Mouse (Mus musculus): ENCODE results near the gene Ccnd3. TPM values are rescaled to one million over a fixed set of nuclear protein-coding genes. Genes with fewer than 3 reads are reported as not detected.
"Not testable (repeated sequence)": the region's sequence is repeated elsewhere in the genome, so short reads cannot be mapped to it uniquely, and the experiment has no call there.

Ccnd3 gene
- polyA plus RNA-seq, 1 experiment from 2014 or later = 260 TPM

- Histone ChIP-seq H3K27ac (ENCODE audit: low read depth, low read length) (no peak overlapping the region), H3K36me3 (ENCODE audit: control insufficient read depth, insufficient read depth, low read length) (no peaks in the 10 kb centered on the region), H3K9ac (ENCODE audit: low read length) (no peak overlapping the region), H3K4me3 (ENCODE audit: low read depth, low read length) (no peak overlapping the region), H3K4me1 (ENCODE audit: control insufficient read depth, insufficient read depth, low read length) (peaks cover 4% of the 10 kb centered on the region; the same call in 1 of the 2 replicates), H3K4me2 (ENCODE audit: low read depth) (no peak overlapping the region), H3K9me3 (ENCODE audit: control insufficient read depth, low read length) (no peaks in the 10 kb centered on the region), H3K27me3 (ENCODE audit: control insufficient read depth, insufficient read depth, low read length) (no peaks in the 10 kb centered on the region)
- no peak for DNase-seq (ENCODE audit: low spot score)
- WGBS = 11% methylated on average over 3 of the region's 3 CpGs
- ATAC-seq (ENCODE audit: insufficient read depth, low FRiP score, low TSS enrichment) = no peak
Measured at GRCm38 (mm10) chr17:47484993-47485392, 19.9 kb upstream of the Ccnd3 start.

DNA sequence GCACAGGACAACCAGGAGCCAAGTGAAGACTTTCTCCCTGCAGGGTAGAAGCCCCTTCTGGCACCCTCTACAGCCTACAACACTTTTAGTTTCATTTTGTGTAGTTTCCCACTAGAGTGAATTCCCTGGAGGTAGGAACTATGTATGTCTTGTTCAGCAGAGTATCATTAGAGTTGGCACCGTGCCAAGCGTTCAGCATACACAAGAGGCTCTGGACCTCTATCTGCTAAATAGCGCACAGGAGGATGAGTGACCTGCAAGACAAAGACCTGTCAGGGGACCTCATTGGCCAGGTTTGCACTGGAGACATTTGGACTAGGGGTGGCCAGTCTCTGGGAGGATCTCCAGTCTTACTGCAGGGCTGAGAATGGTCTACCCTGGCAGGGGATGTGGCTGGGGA, 19.1 kb upstream of the Ccnd3 start:
- ATAC-seq (ENCODE audit: insufficient read depth, low FRiP score, low TSS enrichment) = no peak
- DNase-seq (ENCODE audit: low spot score) = no peak
- no peaks in the 10 kb centered on the region for H3K9me3 ChIP-seq (ENCODE audit: control insufficient read depth, low read length)
- H3K4me1 ChIP-seq (ENCODE audit: control insufficient read depth, insufficient read depth, low read length) = peaks cover 4% of the 10 kb centered on the region; the same call in 1 of the 2 replicates
- H3K4me2 ChIP-seq (ENCODE audit: low read depth) = no peak overlapping the region
- no peaks in the 10 kb centered on the region for H3K36me3 ChIP-seq (ENCODE audit: control insufficient read depth, insufficient read depth, low read length)
- H3K4me3 ChIP-seq (ENCODE audit: low read depth, low read length) = no peak overlapping the region
- H3K27me3 ChIP-seq (ENCODE audit: control insufficient read depth, insufficient read depth, low read length) = no peaks in the 10 kb centered on the region
- H3K27ac ChIP-seq (ENCODE audit: low read depth, low read length) = no peak overlapping the region
- H3K9ac ChIP-seq (ENCODE audit: low read length) = no peak overlapping the region
- WGBS = 92% methylated on average over 3 of the region's 3 CpGs

- no peak overlapping the region for H3K4me3 ChIP-seq (ENCODE audit: low read depth, low read length)
- 92% methylated on average over 9 of the region's 9 CpGs for WGBS
- H3K27me3 ChIP-seq (ENCODE audit: control insufficient read depth, insufficient read depth, low read length) = no peaks in the 10 kb centered on the region
- ATAC-seq (ENCODE audit: insufficient read depth, low FRiP score, low TSS enrichment) = no peak
- no peak for DNase-seq (ENCODE audit: low spot score)
- H3K9me3 ChIP-seq (ENCODE audit: control insufficient read depth, low read length) = no peaks in the 10 kb centered on the region
- H3K9ac ChIP-seq (ENCODE audit: low read length) = no peak overlapping the region
- H3K27ac ChIP-seq (ENCODE audit: low read depth, low read length) = no peak overlapping the region
- H3K36me3 ChIP-seq (ENCODE audit: control insufficient read depth, insufficient read depth, low read length) = peaks cover 13% of the 10 kb centered on the region
- no peaks in the 10 kb centered on the region for H3K4me1 ChIP-seq (ENCODE audit: control insufficient read depth, insufficient read depth, low read length)
- no peak overlapping the region for H3K4me2 ChIP-seq (ENCODE audit: low read depth)
Measured at GRCm38 (mm10) chr17:47490791-47491190, 14.1 kb upstream of the Ccnd3 start.

GRCm38 (mm10) chr17:47492731-47493130, 12.1 kb upstream of the Ccnd3 start:
- Histone ChIP-seq H3K27me3 (ENCODE audit: control insufficient read depth, insufficient read depth, low read length) (no peaks in the 10 kb centered on the region), H3K27ac (ENCODE audit: low read depth, low read length) (no peak overlapping the region), H3K9ac (ENCODE audit: low read length) (no peak overlapping the region), H3K9me3 (ENCODE audit: control insufficient read depth, low read length) (no peaks in the 10 kb centered on the region), H3K36me3 (ENCODE audit: control insufficient read depth, insufficient read depth, low read length) (peaks cover 21% of the 10 kb centered on the region), H3K4me1 (ENCODE audit: control insufficient read depth, insufficient read depth, low read length) (no peaks in the 10 kb centered on the region), H3K4me2 (ENCODE audit: low read depth) (no peak overlapping the region), H3K4me3 (ENCODE audit: low read depth, low read length) (no peak overlapping the region)
- WGBS = 84% methylated on average over 6 of the region's 6 CpGs
- DNase-seq (ENCODE audit: low spot score) (no peak), ATAC-seq (ENCODE audit: insufficient read depth, low FRiP score, low TSS enrichment) (no peak)

GRCm38 (mm10) chr17:47493653-47494052, 11.2 kb upstream of the Ccnd3 start:
- no peak for DNase-seq (ENCODE audit: low spot score)

DNA sequence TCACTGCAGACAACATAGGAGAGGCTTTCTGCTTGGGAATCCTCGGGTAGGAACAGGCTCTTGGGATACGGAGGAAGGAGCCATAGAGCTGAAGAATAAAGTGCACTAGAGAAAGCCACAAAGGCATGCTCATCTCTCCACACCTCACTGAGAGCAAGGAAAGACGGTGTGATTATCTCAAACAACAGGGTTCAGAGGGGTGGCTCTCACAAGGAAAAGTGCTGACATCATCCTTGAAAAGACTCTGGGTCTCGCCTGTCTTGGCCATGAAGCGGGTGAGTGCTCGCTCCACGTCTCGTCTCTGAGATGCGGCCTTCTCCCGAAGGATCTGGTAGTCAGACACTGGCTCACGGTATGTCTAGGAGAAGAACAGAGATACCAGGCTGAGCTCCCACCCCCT, 10.7 kb upstream of the Ccnd3 start:
- no peak overlapping the region for H3K9ac ChIP-seq (ENCODE audit: low read length)
- H3K9me3 ChIP-seq (ENCODE audit: control insufficient read depth, low read length) = no peaks in the 10 kb centered on the region
- DNase-seq (ENCODE audit: low spot score) (no peak), ATAC-seq (ENCODE audit: insufficient read depth, low FRiP score, low TSS enrichment) (no peak)
- no peak overlapping the region for H3K4me3 ChIP-seq (ENCODE audit: low read depth, low read length)
- H3K4me1 ChIP-seq (ENCODE audit: control insufficient read depth, insufficient read depth, low read length) = no peaks in the 10 kb centered on the region
- 89% methylated on average over 11 of the region's 11 CpGs for WGBS
- peaks cover 21% of the 10 kb centered on the region for H3K36me3 ChIP-seq (ENCODE audit: control insufficient read depth, insufficient read depth, low read length)
- H3K4me2 ChIP-seq (ENCODE audit: low read depth) = no peak overlapping the region
- H3K27ac ChIP-seq (ENCODE audit: low read depth, low read length) = no peak overlapping the region
- H3K27me3 ChIP-seq (ENCODE audit: control insufficient read depth, insufficient read depth, low read length) = no peaks in the 10 kb centered on the region

More at GRCm38 (mm10) chr17:47493653-47494052, 11.2 kb upstream of the Ccnd3 start:
- no peak overlapping the region for H3K4me2 ChIP-seq (ENCODE audit: low read depth)
- H3K36me3 ChIP-seq (ENCODE audit: control insufficient read depth, insufficient read depth, low read length) = peaks cover 21% of the 10 kb centered on the region
- H3K27ac ChIP-seq (ENCODE audit: low read depth, low read length) = no peak overlapping the region
- H3K4me3 ChIP-seq (ENCODE audit: low read depth, low read length) = no peak overlapping the region
- H3K9me3 ChIP-seq (ENCODE audit: control insufficient read depth, low read length) = no peaks in the 10 kb centered on the region
- no peak for ATAC-seq (ENCODE audit: insufficient read depth, low FRiP score, low TSS enrichment)
- no peaks in the 10 kb centered on the region for H3K27me3 ChIP-seq (ENCODE audit: control insufficient read depth, insufficient read depth, low read length)
- H3K9ac ChIP-seq (ENCODE audit: low read length) = no peak overlapping the region
- WGBS = 93% methylated on average over 6 of the region's 6 CpGs
- no peaks in the 10 kb centered on the region for H3K4me1 ChIP-seq (ENCODE audit: control insufficient read depth, insufficient read depth, low read length)

GRCm38 (mm10) chr17:47501531-47501930, 3.3 kb upstream of the Ccnd3 start:
- no peak overlapping the region for H3K27ac ChIP-seq (ENCODE audit: low read depth, low read length)
- H3K36me3 ChIP-seq (ENCODE audit: control insufficient read depth, insufficient read depth, low read length) = peaks cover 6% of the 10 kb centered on the region; the same call in 1 of the 2 replicates
- WGBS = 11% methylated on average over 11 of the region's 11 CpGs
- H3K9ac ChIP-seq (ENCODE audit: low read length) = peak overlapping the region; percentile 71
- DNase-seq (ENCODE audit: low spot score) = no peak
- no peaks in the 10 kb centered on the region for H3K27me3 ChIP-seq (ENCODE audit: control insufficient read depth, insufficient read depth, low read length)
- H3K4me3 ChIP-seq (ENCODE audit: low read depth, low read length) = peak overlapping the region; percentile 55
- H3K4me2 ChIP-seq (ENCODE audit: low read depth) = peak overlapping the region; percentile 64
- peaks cover 7% of the 10 kb centered on the region for H3K4me1 ChIP-seq (ENCODE audit: control insufficient read depth, insufficient read depth, low read length)
- 0 out of 2 replicates have a peak, but pooled peaks have one; percentile 3 for ATAC-seq (ENCODE audit: insufficient read depth, low FRiP score, low TSS enrichment)
- no peaks in the 10 kb centered on the region for H3K9me3 ChIP-seq (ENCODE audit: control insufficient read depth, low read length)

DNA sequence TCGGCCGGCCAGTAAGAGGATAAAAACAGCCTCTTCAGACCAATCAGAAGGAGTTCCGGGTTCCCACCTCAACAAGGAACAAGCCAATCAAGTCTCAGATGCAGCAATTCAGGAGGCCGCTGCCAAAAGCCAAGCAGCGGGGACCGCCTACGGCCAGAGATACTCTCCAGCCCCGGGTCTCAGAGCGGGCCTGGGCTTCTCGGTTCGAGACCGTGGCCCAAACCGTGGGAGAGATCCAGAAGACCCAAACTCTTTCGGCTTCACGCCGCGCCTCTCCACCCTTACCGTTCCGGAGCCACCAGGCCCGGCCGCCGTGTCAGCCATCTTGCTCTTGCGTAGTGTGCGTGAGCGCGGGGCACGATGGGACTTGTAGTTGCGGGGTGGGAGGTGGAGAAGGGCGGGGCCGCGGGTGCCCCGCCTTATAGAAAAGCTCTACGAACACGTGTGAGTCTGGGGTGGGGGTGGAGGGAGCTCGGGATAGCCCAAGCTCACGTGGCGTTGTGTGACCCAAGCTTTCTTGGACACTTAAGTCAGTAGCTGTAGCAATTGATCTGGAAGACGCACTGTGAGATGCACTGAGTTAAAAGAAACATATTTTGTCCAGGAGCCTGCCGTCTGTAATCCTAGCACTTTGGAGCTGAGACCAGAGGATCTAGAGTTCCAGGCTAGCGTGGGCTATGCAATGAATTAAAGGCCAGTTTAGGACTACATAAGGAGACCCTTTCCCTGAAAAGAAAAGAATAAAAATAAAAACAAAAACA, 2.7 kb upstream of the Ccnd3 start, which contains the start of gene Taf8:
Taf8 (minus strand) TSS at position 347 of the 761 bp plus-strand sequence.
- ATAC-seq (ENCODE audit: insufficient read depth, low FRiP score, low TSS enrichment) = peak; percentile 95
- 3% methylated on average over 40 of the region's 40 CpGs for WGBS
- peaks cover 2% of the 10 kb centered on the region; the same call in 1 of the 2 replicates for H3K36me3 ChIP-seq (ENCODE audit: control insufficient read depth, insufficient read depth, low read length)
- H3K4me2 ChIP-seq (ENCODE audit: low read depth) = peak within 1 kb of the TSS; percentile 64
- no peaks in the 10 kb centered on the region for H3K9me3 ChIP-seq (ENCODE audit: control insufficient read depth, low read length)
- H3K27ac ChIP-seq (ENCODE audit: low read depth, low read length) = no peak within 1 kb of the TSS; the same call in 1 of the 2 replicates
- no peaks in the 10 kb centered on the region for H3K27me3 ChIP-seq (ENCODE audit: control insufficient read depth, insufficient read depth, low read length)
- H3K4me3 ChIP-seq (ENCODE audit: low read depth, low read length) = peak within 1 kb of the TSS; percentile 55
- peaks cover 7% of the 10 kb centered on the region for H3K4me1 ChIP-seq (ENCODE audit: control insufficient read depth, insufficient read depth, low read length)
- H3K9ac ChIP-seq (ENCODE audit: low read length) = peak within 1 kb of the TSS; percentile 71
- DNase-seq (ENCODE audit: low spot score) = peak; percentile 95

DNA sequence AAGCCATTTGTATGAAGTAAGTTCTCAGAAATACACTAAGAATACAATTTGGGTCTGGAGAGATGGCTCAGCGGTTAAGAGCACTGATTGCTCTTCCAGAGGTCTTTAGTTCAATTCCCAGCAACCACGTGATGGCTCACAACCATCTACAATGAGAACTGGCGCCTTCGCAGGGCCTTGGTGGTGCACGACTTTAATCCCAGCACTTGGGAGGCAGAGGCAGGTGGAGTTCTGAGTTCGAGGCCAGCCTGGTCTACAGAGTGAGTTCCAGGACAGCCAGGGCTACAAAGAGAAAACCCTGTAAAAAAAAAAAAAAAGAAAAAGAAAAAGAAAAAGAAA, 2.2 kb upstream of the Ccnd3 start:
- H3K4me2 ChIP-seq (ENCODE audit: low read depth); DNase-seq (ENCODE audit: low spot score); H3K36me3 ChIP-seq (ENCODE audit: control insufficient read depth, insufficient read depth, low read length); H3K4me3 ChIP-seq (ENCODE audit: low read depth, low read length); H3K9ac ChIP-seq (ENCODE audit: low read length); ATAC-seq (ENCODE audit: insufficient read depth, low FRiP score, low TSS enrichment); H3K27me3 ChIP-seq (ENCODE audit: control insufficient read depth, insufficient read depth, low read length); H3K9me3 ChIP-seq (ENCODE audit: control insufficient read depth, low read length); H3K4me1 ChIP-seq (ENCODE audit: control insufficient read depth, insufficient read depth, low read length); H3K27ac ChIP-seq (ENCODE audit: low read depth, low read length): not testable (repeated sequence)
- WGBS = 81% methylated on average over 6 of the region's 6 CpGs
